In the genomic region with DNA sequence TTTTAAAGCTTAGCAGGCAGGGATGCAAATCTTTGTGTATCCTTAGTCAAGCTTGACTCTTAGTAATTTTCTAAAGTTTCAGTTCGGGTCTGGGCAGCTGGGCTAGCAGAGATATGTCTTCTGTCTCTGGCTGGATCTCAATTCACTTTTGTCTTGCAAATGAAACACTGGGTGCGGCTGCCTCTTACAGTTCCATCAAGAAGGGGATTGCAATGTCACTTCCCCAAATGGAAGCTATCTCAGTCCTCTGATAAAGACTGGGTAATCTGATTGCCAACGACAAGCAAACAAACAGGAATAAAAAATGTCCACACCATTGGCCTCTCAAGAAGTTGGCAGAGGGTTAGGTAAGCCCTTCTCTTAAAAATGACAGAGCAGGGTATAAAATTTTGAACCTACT, we compare ENCODE assay signal across 23 mouse cellular contexts.
"Had no signal": no experiment of that assay in that cellular context is flagged by ENCODE, and none has a peak within 500 bp of the region (broad histone marks: within the 10 kb centered on the region; RNA-seq: fewer than 3 reads in every experiment).

No protein-coding gene starts in this region.

- H3K9ac ChIP-seq: heart, embryonic 12.5 days; hindbrain, embryonic 12.5 days; hindbrain, embryonic 14.5 days; intestine, embryonic 15.5 days; limb, embryonic 12.5 days; liver, embryonic 13.5 days; liver, embryonic 15.5 days had no signal

- DNase-seq: gastrocnemius, adult 2 months; gastrocnemius, postnatal 10 days; gastrocnemius, postnatal 25 days; heart, postnatal 10 days; heart, postnatal 4 days; kidney, adult 18-20 months; kidney, adult 8-10 months; kidney, postnatal 10 days; kidney, postnatal 25 days; kidney, postnatal 4 days; liver; liver, embryonic 13.5 days had no signal

- H3K9me3 ChIP-seq: heart, embryonic 10.5 days; heart, embryonic 12.5 days; hindbrain, embryonic 10.5 days; hindbrain, embryonic 12.5 days; intestine, embryonic 15.5 days; limb, embryonic 10.5 days; limb, embryonic 12.5 days; liver, embryonic 15.5 days had no signal

- H3K4me1 ChIP-seq: heart, embryonic 10.5 days; hindbrain, embryonic 12.5 days; intestine, embryonic 15.5 days; limb, embryonic 10.5 days; limb, embryonic 12.5 days; liver, embryonic 13.5 days; liver, embryonic 15.5 days had no signal

- H3K27ac ChIP-seq: gastrocnemius, adult 2 months; heart, embryonic 10.5 days; hindbrain, embryonic 10.5 days; hindbrain, embryonic 12.5 days; hindbrain, embryonic 14.5 days; intestine, embryonic 15.5 days; layer of hippocampus, adult 2 months; left cerebral cortex, adult 2 months; limb, embryonic 10.5 days; limb, embryonic 12.5 days; liver, embryonic 13.5 days; liver, embryonic 15.5 days had no signal

- H3K4me3 ChIP-seq: gastrocnemius, adult 2 months; heart, embryonic 10.5 days; heart, embryonic 12.5 days; hindbrain, embryonic 10.5 days; hindbrain, embryonic 12.5 days; intestine, embryonic 15.5 days; layer of hippocampus, adult 2 months; left cerebral cortex, adult 2 months; limb, embryonic 10.5 days; limb, embryonic 12.5 days; liver, embryonic 13.5 days; liver, embryonic 15.5 days had no signal

- H3K36me3 ChIP-seq: heart, embryonic 10.5 days; heart, embryonic 12.5 days; hindbrain, embryonic 10.5 days; hindbrain, embryonic 12.5 days; intestine, embryonic 15.5 days; limb, embryonic 10.5 days; limb, embryonic 12.5 days; liver, embryonic 13.5 days; liver, embryonic 15.5 days had no signal
